Mouse (Mus musculus) E14TG2a.4 (cell line): ENCODE results near the gene Cped1.

Experiments
- CTCF ChIP-seq: conservative IDR thresholded peaks from 2 replicates; pipeline ENCODE4 v1.5.1; 2014; ENCODE audit warnings: low read length
- NANOG ChIP-seq: IDR thresholded peaks from 2 replicates; pipeline ENCODE4 v1.6.1; 2014; ENCODE audit warnings: borderline replicate concordance, low read length, mixed read lengths
- POU5F1 ChIP-seq: IDR thresholded peaks from 2 replicates; pipeline ENCODE4 v1.6.1; 2014; ENCODE audit warnings: low read length, borderline replicate concordance

DNA sequence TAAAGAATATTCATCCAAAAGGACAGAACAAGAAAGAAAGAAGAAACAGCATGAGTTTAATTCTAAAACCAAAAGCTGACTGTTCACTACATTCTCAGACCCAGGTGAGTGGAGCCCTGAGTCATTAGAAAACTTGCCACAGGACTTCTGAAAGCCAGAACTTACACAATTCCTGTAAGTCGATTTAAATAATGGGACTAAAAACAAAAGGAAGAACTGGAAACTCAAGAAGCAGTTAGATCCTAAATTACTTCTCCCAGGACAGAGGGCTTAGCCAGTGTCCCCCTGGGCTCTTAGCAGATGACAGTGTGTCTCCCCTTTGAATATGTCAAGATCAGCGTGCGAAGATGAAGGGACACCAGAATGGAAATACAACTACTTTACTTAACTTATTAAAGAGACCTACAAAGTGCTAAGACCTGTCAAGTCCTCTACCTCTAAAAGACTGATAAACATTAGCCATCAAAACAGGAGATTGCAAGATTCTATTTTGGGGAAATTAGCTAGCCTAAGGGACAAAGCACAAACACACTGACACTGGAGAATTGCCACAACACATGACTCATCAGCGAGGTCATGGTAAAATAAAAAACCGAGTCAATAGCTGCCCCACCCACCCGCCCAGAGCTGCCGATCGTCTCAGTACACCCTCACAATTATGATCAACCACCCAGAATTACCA is 284.3 kb downstream of the Cped1 start:
- no peak for TF ChIP-seq CTCF
- no peak for TF ChIP-seq NANOG
- no peak for TF ChIP-seq POU5F1
